Mouse (Mus musculus): Measurements from ENCODE around the gene Olfr1053. TPM values are rescaled to one million over a fixed set of nuclear protein-coding genes. Genes with fewer than 3 reads are reported as not detected.
"Not testable (repeated sequence)": the region's sequence is repeated elsewhere in the genome, so short reads cannot be mapped to it uniquely, and the experiment has no call there.

Olfr1053 gene
- not detected in 2 replicates for polyA plus RNA-seq (2016; fragmentation: Nextera tagmentation; extraction: Ambion mirVana)

DNA sequence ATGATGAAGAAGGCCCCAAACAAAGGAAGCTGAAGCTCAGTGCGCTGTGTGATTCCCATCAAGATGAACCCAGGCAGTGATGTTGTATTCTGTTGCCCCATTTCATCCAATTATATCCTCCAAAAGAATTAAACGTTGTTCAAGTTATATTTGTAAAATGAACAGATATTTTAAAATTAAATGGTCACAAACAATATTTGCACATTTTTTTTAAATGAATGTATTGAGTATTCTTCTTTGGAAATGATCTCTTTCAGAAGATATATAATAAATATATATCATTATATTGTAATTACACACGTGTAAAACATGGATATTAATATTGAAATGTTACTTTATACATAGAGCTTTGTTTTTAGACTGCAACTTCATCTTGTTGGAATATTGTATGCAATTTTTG, at the start of gene Olfr1053:
TSS of gene Olfr1053 (minus strand) at position 101 of the 400 bp plus-strand sequence.
- Histone ChIP-seq H3K4me1 (no peaks in the 10 kb centered on the region), H3K36me3 (no peaks in the 10 kb centered on the region), H3K27me3 (ENCODE audit: insufficient read depth, poor library complexity, severe bottlenecking) (no peaks in the 10 kb centered on the region), H3K9me3 (no peaks in the 10 kb centered on the region), H3K27ac (no peak within 1 kb of the TSS), H3K4me3 (no peak within 1 kb of the TSS)
- no peak for DNase-seq (ENCODE audit: low spot score)
- WGBS, result 60% methylated on average over 3 of the region's 3 CpGs

DNA sequence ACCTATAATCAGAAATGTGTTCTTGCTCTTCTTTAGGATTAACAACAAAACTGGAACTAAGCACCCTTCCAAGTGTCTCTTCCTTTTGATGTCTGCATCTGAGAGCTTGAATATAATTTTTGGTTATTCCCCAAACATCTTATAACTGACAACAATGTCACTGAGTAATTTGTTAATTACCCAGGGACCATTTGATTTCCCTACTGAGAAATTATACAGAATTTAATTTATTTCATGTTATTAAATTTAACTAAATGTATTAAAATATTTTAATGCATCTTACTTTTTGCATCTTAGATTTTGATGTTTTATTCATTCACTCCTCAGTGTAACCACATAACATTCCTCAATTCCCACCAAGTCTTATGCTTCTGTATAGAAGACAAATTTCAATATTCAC, 47.3 kb upstream of the Olfr1053 start, which contains the start of gene Olfr1056:
TSS of gene Olfr1056 (minus strand) at position 101 of the 400 bp plus-strand sequence.
- no peak for DNase-seq (ENCODE audit: low spot score)
- no peaks in the 10 kb centered on the region for H3K4me1 ChIP-seq
- H3K9me3 ChIP-seq, result no peaks in the 10 kb centered on the region
- no peaks in the 10 kb centered on the region for H3K27me3 ChIP-seq (ENCODE audit: insufficient read depth, poor library complexity, severe bottlenecking)
- H3K27ac ChIP-seq, result no peak within 1 kb of the TSS
- no peaks in the 10 kb centered on the region for H3K36me3 ChIP-seq
- H3K4me3 ChIP-seq, result no peak within 1 kb of the TSS

DNA sequence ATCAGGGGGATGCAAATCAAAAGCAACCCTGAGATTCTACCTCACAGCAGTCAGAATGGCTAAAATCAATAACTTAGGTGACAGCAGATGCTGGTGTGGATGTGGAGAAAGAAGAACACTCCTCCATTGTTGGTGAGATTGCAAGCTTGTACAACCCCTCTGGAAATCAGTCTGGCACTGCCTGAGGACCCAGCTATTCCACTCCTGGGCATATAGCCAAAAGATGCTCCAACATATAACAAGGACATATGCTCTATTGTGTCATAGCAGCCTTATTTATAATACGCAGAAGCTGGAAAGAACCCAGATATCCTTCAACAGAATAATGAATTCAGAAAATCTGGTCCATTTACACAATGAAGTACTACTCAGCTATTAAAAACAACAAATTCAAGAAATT, 36.7 kb upstream of the Olfr1053 start:
- H3K27ac ChIP-seq; H3K36me3 ChIP-seq; DNase-seq (ENCODE audit: low spot score); H3K4me1 ChIP-seq; H3K4me3 ChIP-seq; H3K27me3 ChIP-seq (ENCODE audit: insufficient read depth, poor library complexity, severe bottlenecking); H3K9me3 ChIP-seq: not testable (repeated sequence)
- WGBS, result 91% methylated on average over 1 of the region's 1 CpGs

DNA sequence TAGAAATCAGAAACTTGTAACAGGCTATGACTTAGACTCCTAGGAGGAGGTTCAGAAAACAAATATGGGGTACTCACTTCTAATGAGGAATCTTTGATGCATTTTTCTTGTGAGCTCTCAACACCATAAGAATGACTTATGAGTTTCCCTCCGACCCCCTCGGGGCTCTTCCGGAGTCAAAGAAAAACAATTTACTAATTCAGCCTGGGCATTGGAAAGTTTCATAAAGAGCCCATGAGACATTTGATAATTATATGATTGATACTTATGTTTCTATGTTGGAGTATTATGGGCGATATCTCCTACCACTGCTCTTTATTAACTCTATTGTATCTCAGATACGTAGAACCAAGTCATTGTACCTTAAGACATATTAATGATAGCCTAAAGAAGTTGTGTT, 35.1 kb upstream of the Olfr1053 start, which contains the start of gene Olfr1055:
TSS of gene Olfr1055 (minus strand) at position 101 of the 400 bp plus-strand sequence.
- 89% methylated on average over 5 of the region's 5 CpGs for WGBS
- H3K27ac ChIP-seq, result no peak within 1 kb of the TSS

DNA sequence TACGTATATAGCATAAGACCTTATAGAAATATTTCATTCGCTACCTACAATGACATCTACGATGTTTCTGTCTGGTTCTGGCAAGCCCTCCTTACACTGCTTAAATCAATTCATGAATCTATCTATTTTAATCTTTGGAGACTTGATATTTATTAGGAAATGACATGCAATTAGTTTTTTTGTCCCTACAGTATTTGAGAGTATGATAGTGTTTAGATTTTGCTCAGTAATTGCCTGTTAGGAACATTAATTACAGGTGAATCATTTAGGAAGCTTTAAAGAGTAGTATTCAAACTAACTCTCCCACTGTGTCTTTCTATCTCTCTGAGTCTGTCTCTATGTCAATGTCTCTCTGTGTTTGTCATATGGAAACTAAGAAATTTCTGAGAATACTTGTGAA, 20.2 kb upstream of the Olfr1053 start, which contains the start of gene Olfr1054:
TSS of gene Olfr1054 (minus strand) at position 101 of the 400 bp plus-strand sequence.
- DNase-seq (ENCODE audit: low spot score), result no peak
- no peaks in the 10 kb centered on the region for H3K27me3 ChIP-seq (ENCODE audit: insufficient read depth, poor library complexity, severe bottlenecking)
- no peaks in the 10 kb centered on the region for H3K4me1 ChIP-seq
- H3K27ac ChIP-seq, result no peak within 1 kb of the TSS
- no peaks in the 10 kb centered on the region for H3K36me3 ChIP-seq
- WGBS, result 85% methylated on average over 3 of the region's 3 CpGs
- no peaks in the 10 kb centered on the region for H3K9me3 ChIP-seq
- H3K4me3 ChIP-seq, result no peak within 1 kb of the TSS

More for the DNA sequence above, 35.1 kb upstream of the Olfr1053 start, which contains the start of gene Olfr1055:
- DNase-seq (ENCODE audit: low spot score), result no peak
- Histone ChIP-seq H3K4me1 (no peaks in the 10 kb centered on the region), H3K9me3 (no peaks in the 10 kb centered on the region), H3K4me3 (no peak within 1 kb of the TSS), H3K27me3 (ENCODE audit: insufficient read depth, poor library complexity, severe bottlenecking) (no peaks in the 10 kb centered on the region), H3K36me3 (no peaks in the 10 kb centered on the region)

DNA sequence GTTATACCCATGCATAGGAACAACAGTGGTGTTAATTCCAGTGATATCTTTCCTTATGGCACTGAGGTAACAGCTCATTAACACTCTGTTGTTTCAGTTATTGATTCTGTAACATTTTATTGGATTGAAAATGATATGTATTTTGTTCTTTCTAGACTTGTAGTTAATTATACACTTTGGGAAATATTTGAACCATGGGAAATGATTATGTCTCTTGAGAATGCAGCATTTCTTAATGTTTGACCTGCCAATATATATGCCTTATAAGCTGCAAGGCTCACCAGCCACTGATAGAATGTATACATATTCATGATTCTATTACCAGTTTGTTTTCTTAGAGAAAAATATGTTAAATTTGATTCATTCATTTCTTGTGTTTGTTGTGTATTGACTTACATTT, 22.9 kb downstream of the Olfr1053 start, which contains the start of gene Olfr1052:
TSS of gene Olfr1052 (plus strand) at position 301 of the 400 bp plus-strand sequence.
- no peaks in the 10 kb centered on the region for H3K9me3 ChIP-seq
- H3K36me3 ChIP-seq, result no peaks in the 10 kb centered on the region
- H3K27ac ChIP-seq, result no peak within 1 kb of the TSS
- no peak for DNase-seq (ENCODE audit: low spot score)
- no peaks in the 10 kb centered on the region for H3K4me1 ChIP-seq
- H3K27me3 ChIP-seq (ENCODE audit: insufficient read depth, poor library complexity, severe bottlenecking), result no peaks in the 10 kb centered on the region
- H3K4me3 ChIP-seq, result no peak within 1 kb of the TSS

DNA sequence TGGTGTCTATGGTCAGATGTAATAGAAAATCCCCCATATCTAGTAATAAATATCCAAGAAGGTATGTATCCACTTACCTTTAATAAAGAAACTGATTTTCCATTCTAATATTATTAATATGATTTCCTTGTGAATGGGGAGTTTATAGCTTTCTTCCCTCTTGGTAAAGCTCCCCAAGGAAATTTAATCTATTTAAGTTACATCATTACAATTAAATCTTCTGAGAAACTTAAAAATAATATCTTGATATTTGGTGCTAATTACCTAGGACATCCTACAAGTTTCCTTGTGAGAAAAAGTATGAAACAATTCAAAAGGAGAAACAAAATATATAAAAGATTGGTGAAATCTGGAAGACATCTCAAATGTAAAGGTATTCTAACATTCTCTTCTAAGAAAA, 36.1 kb downstream of the Olfr1053 start, which contains the start of gene Olfr1051:
TSS of gene Olfr1051 (minus strand) at position 101 of the 400 bp plus-strand sequence.
- H3K4me1 ChIP-seq, result not testable (repeated sequence)

More for the DNA sequence above, 36.1 kb downstream of the Olfr1053 start, which contains the start of gene Olfr1051:
- H3K4me3 ChIP-seq; H3K36me3 ChIP-seq; H3K27ac ChIP-seq; H3K9me3 ChIP-seq; DNase-seq (ENCODE audit: low spot score); H3K27me3 ChIP-seq (ENCODE audit: insufficient read depth, poor library complexity, severe bottlenecking): not testable (repeated sequence)

Other genes with a start within 250 kb of the Olfr1053 start
- not detected in 2 replicates for gene Olfr1036, start 241.3 kb downstream of the Olfr1053 start, polyA plus RNA-seq (2016; fragmentation: Nextera tagmentation; extraction: Ambion mirVana)
- not detected in 2 replicates for gene Olfr1037, start 227.9 kb downstream of the Olfr1053 start, polyA plus RNA-seq (2016; fragmentation: Nextera tagmentation; extraction: Ambion mirVana)
- not detected in 2 replicates for gene Olfr1039, start 179.4 kb downstream of the Olfr1053 start, polyA plus RNA-seq (2016; fragmentation: Nextera tagmentation; extraction: Ambion mirVana)
- gene Olfr1040, start 168.6 kb downstream of the Olfr1053 start, polyA plus RNA-seq (2016; fragmentation: Nextera tagmentation; extraction: Ambion mirVana), result not detected in 2 replicates
- gene Olfr1042, start 153.4 kb downstream of the Olfr1053 start, polyA plus RNA-seq (2016; fragmentation: Nextera tagmentation; extraction: Ambion mirVana), result not detected in 2 replicates
- not detected in 2 replicates for gene Olfr1043, start 147.8 kb downstream of the Olfr1053 start, polyA plus RNA-seq (2016; fragmentation: Nextera tagmentation; extraction: Ambion mirVana)
- not detected in 2 replicates for gene Olfr1044, start 137.5 kb downstream of the Olfr1053 start, polyA plus RNA-seq (2016; fragmentation: Nextera tagmentation; extraction: Ambion mirVana)
- gene Olfr52, start 129.6 kb downstream of the Olfr1053 start, polyA plus RNA-seq (2016; fragmentation: Nextera tagmentation; extraction: Ambion mirVana), result not detected in 2 replicates
- gene Olfr1045, start 112.3 kb downstream of the Olfr1053 start, polyA plus RNA-seq (2016; fragmentation: Nextera tagmentation; extraction: Ambion mirVana), result not detected in 2 replicates
- gene Olfr1046, start 96.0 kb downstream of the Olfr1053 start, polyA plus RNA-seq (2016; fragmentation: Nextera tagmentation; extraction: Ambion mirVana), result not detected in 2 replicates
- gene Olfr1047, start 83.9 kb downstream of the Olfr1053 start, polyA plus RNA-seq (2016; fragmentation: Nextera tagmentation; extraction: Ambion mirVana), result not detected in 2 replicates
- not detected in 2 replicates for gene Olfr1048, start 75.0 kb downstream of the Olfr1053 start, polyA plus RNA-seq (2016; fragmentation: Nextera tagmentation; extraction: Ambion mirVana)
- gene Olfr1049, start 57.0 kb downstream of the Olfr1053 start, polyA plus RNA-seq (2016; fragmentation: Nextera tagmentation; extraction: Ambion mirVana), result not detected in 2 replicates
- gene Olfr1051, start 36.2 kb downstream of the Olfr1053 start, polyA plus RNA-seq (2016; fragmentation: Nextera tagmentation; extraction: Ambion mirVana), result not detected in 2 replicates
- not detected in 2 replicates for gene Olfr1052, start 22.8 kb downstream of the Olfr1053 start, polyA plus RNA-seq (2016; fragmentation: Nextera tagmentation; extraction: Ambion mirVana)
- gene Olfr1054, start 20.1 kb upstream of the Olfr1053 start, polyA plus RNA-seq (2016; fragmentation: Nextera tagmentation; extraction: Ambion mirVana), result not detected in 2 replicates
- not detected in 2 replicates for gene Olfr1055, start 35.0 kb upstream of the Olfr1053 start, polyA plus RNA-seq (2016; fragmentation: Nextera tagmentation; extraction: Ambion mirVana)
- gene Olfr1056, start 47.2 kb upstream of the Olfr1053 start, polyA plus RNA-seq (2016; fragmentation: Nextera tagmentation; extraction: Ambion mirVana), result not detected in 2 replicates
- not detected in 2 replicates for gene Olfr1057, start 63.1 kb upstream of the Olfr1053 start, polyA plus RNA-seq (2016; fragmentation: Nextera tagmentation; extraction: Ambion mirVana)
- gene Olfr1058, start 73.3 kb upstream of the Olfr1053 start, polyA plus RNA-seq (2016; fragmentation: Nextera tagmentation; extraction: Ambion mirVana), result not detected in 2 replicates
- gene Olfr1061, start 98.8 kb upstream of the Olfr1053 start, polyA plus RNA-seq (2016; fragmentation: Nextera tagmentation; extraction: Ambion mirVana), result not detected in 2 replicates
- gene Olfr1062, start 111.5 kb upstream of the Olfr1053 start, polyA plus RNA-seq (2016; fragmentation: Nextera tagmentation; extraction: Ambion mirVana), result not detected in 2 replicates
- not detected in 2 replicates for gene Olfr1065, start 135.3 kb upstream of the Olfr1053 start, polyA plus RNA-seq (2016; fragmentation: Nextera tagmentation; extraction: Ambion mirVana)
- gene Olfr1066, start 141.0 kb upstream of the Olfr1053 start, polyA plus RNA-seq (2016; fragmentation: Nextera tagmentation; extraction: Ambion mirVana), result not detected in 2 replicates
- gene Olfr228, start 172.1 kb upstream of the Olfr1053 start, polyA plus RNA-seq (2016; fragmentation: Nextera tagmentation; extraction: Ambion mirVana), result not detected in 2 replicates
- gene Olfr1076, start 193.2 kb upstream of the Olfr1053 start, polyA plus RNA-seq (2016; fragmentation: Nextera tagmentation; extraction: Ambion mirVana), result not detected in 2 replicates
- gene Olfr1079, start 227.2 kb upstream of the Olfr1053 start, polyA plus RNA-seq (2016; fragmentation: Nextera tagmentation; extraction: Ambion mirVana), result not detected in 2 replicates
- gene Olfr1080, start 243.0 kb upstream of the Olfr1053 start, polyA plus RNA-seq (2016; fragmentation: Nextera tagmentation; extraction: Ambion mirVana), result not detected in 2 replicates

Measured in heart, embryonic 10.5 days (tissue).